Mouse (Mus musculus) skeletal muscle tissue, adult 2 months (tissue): Measurements from ENCODE around the gene Rangap1.

ENCODE experiments used
- DNase-seq: peaks from one replicate; pipeline ENCODE4 v3.0.0-alpha.2; 2012; ENCODE audit warnings: low read depth, low spot score

The Rangap1 gene

GRCm38 (mm10) chr15:81697847-81698246 is 47.5 kb downstream of the Rangap1 start:
- no peak for DNase-seq

GRCm38 (mm10) chr15:81697175-81697574 is 48.2 kb downstream of the Rangap1 start, which contains the start of gene Chadl:
Gene Chadl (minus strand): TSS chr15:81697287.
- no peak for DNase-seq

GRCm38 (mm10) chr15:81694891-81695290 is 50.4 kb downstream of the Rangap1 start:
- no peak for DNase-seq

- peak; percentile 66 for DNase-seq
These were observed 51.1 kb downstream of the Rangap1 start for GRCm38 (mm10) chr15:81693967-81694881.

GRCm38 (mm10) chr15:81693366-81693966 is 51.9 kb downstream of the Rangap1 start:
- no peak for DNase-seq

GRCm38 (mm10) chr15:81680301-81680805 is 65.0 kb downstream of the Rangap1 start:
- no peak for DNase-seq

- DNase-seq: no peak
These were observed 68.7 kb downstream of the Rangap1 start for GRCm38 (mm10) chr15:81676637-81677036.

GRCm38 (mm10) chr15:81670231-81670640 is 75.1 kb downstream of the Rangap1 start:
- no peak for DNase-seq

GRCm38 (mm10) chr15:81666957-81667356 is 78.4 kb downstream of the Rangap1 start:
- no peak for DNase-seq

GRCm38 (mm10) chr15:81663697-81664561 is 81.4 kb downstream of the Rangap1 start, which contains the start of gene L3mbtl2:
Gene L3mbtl2 (plus strand): TSS chr15:81663889.
- peak; percentile 80 for DNase-seq

- no peak for DNase-seq
These were observed 82.0 kb downstream of the Rangap1 start for GRCm38 (mm10) chr15:81663281-81663680.

GRCm38 (mm10) chr15:81661701-81662100 is 83.6 kb downstream of the Rangap1 start:
- no peak for DNase-seq
